Mouse (Mus musculus) limb, embryonic 12.5 days (tissue): ENCODE data around the gene Hoxb8. TPM values are rescaled to one million over a fixed set of nuclear protein-coding genes. Genes with fewer than 3 reads are reported as not detected.

Experiments used
- ATAC-seq: fragments of 200-750 bp; cut with Nextera tagmentation; 2 replicates; pipeline ENCODE4 v1.8.0; 2017; ENCODE audit warnings: low read depth, moderate TSS enrichment; ENCODE audit not compliant: insufficient number of reproducible peaks, insufficient read depth, low FRiP score, low TSS enrichment
- H3K27ac ChIP-seq: fragments of 300-500 bp; sonication (generic); 2 replicates; pipeline ENCODE4 v1.5.1; 2016; ENCODE audit warnings: mild to moderate bottlenecking, moderate library complexity
- H3K27me3 ChIP-seq: fragments of 300-500 bp; sonication (generic); 2 replicates; pipeline ENCODE4 v1.6.1; 2016; ENCODE audit warnings: mild to moderate bottlenecking, moderate library complexity
- H3K36me3 ChIP-seq: fragments of 300-500 bp; sonication (generic); 2 replicates; pipeline ENCODE4 v1.6.1; 2016; ENCODE audit warnings: mild to moderate bottlenecking, moderate library complexity
- H3K4me1 ChIP-seq: fragments of 300-500 bp; sonication (generic); replicated peaks from 2 replicates; pipeline ENCODE4 v1.6.1; 2016
- H3K4me2 ChIP-seq: fragments of 300-500 bp; sonication (generic); 2 replicates; pipeline ENCODE4 v1.6.1; 2016; ENCODE audit warnings: mild to moderate bottlenecking, moderate library complexity
- H3K4me3 ChIP-seq: fragments of 300-500 bp; sonication (generic); replicated peaks from 2 replicates; pipeline ENCODE4 v1.5.1; 2016; ENCODE audit warnings: mild to moderate bottlenecking
- H3K9ac ChIP-seq: fragments of 300-500 bp; sonication (generic); replicated peaks from 2 replicates; pipeline ENCODE4 v1.6.1; 2016; ENCODE audit warnings: mild to moderate bottlenecking, moderate library complexity
- H3K9me3 ChIP-seq: fragments of 300-500 bp; sonication (generic); 2 replicates; pipeline ENCODE4 v1.6.1; 2016; ENCODE audit warnings: mild to moderate bottlenecking, moderate library complexity
- WGBS: fragments of 180-500 bp; shearing (Covaris S2); methylation state at CpG from one replicate; pipeline ENCODE4 v1.1.7; 2016; 5-methylcytosine and 5-hydroxymethylcytosine counted together
- microRNA counts: library from miRNA; unstranded; fragments of <30 nt; microRNA quantifications from one replicate; lab custom pipeline; 2017
- microRNA-seq: library from miRNA; unstranded; fragments of <30 nt; microRNA quantifications from one replicate; pipeline ENCODE4, GENCODE M21; 2017
- polyA plus RNA-seq: library from polyadenylated mRNA; unstranded; fragments of >200 nt; fragmentation: Nextera tagmentation; extraction: Ambion mirVana; gene quantifications from 2 replicates; pipeline ENCODE4 v1.2.1, GENCODE M21; 2016

Gene Hoxb8
- polyA plus RNA-seq, 1 experiment from 2014 or later: 0.40 TPM

- 4% methylated on average over 17 of the region's 17 CpGs for WGBS
- Histone ChIP-seq H3K27me3 (peaks cover 100% of the 10 kb centered on the region), H3K36me3 (no peaks in the 10 kb centered on the region), H3K4me2 (peak overlapping the region; percentile 54), H3K4me3 (peak overlapping the region; percentile 38), H3K27ac (peak overlapping the region; percentile 69; the same call in 1 of the 2 replicates), H3K9me3 (no peaks in the 10 kb centered on the region), H3K9ac (peak overlapping the region; percentile 52; the same call in 1 of the 2 replicates), H3K4me1 (peaks cover 12% of the 10 kb centered on the region)
- no peak for ATAC-seq
These were observed 51.7 kb downstream of the Hoxb8 start for GRCm38 (mm10) chr11:96333241-96334001.

- Histone ChIP-seq H3K9ac (no peak overlapping the region), H3K27ac (peak overlapping the region; percentile 69; the same call in 1 of the 2 replicates), H3K4me3 (0 out of 2 replicates have a peak overlapping the region, but pooled peaks have one; percentile 38), H3K4me2 (peak overlapping the region; percentile 26), H3K9me3 (no peaks in the 10 kb centered on the region), H3K36me3 (no peaks in the 10 kb centered on the region), H3K27me3 (peaks cover 100% of the 10 kb centered on the region), H3K4me1 (peaks cover 12% of the 10 kb centered on the region)
- 17% methylated on average over 2 of the region's 2 CpGs for WGBS
- ATAC-seq: no peak
These were observed 52.3 kb downstream of the Hoxb8 start for GRCm38 (mm10) chr11:96334002-96334364.

MicroRNA genes within 50 kb of the gene (microRNA counts, 519-probe panel; counts per million panel counts)
- microRNA mmu-miR-10a (lab: Ali Mortazavi, UCI) (4,714 counts per million, percentile 40 among the panel's probes with 10 or more counts), microRNA mmu-miR-196a (lab: Ali Mortazavi, UCI) (7,559 counts per million, percentile 86 among the panel's probes with 10 or more counts)

Small RNA genes within 50 kb of the gene (microRNA-seq; reads per million reads assigned to microRNA genes)
- 8,302 reads per million, percentile 94 among the genes with 10 or more reads in this experiment for gene Mir10a
- 31.4 reads per million, percentile 37 among the genes with 10 or more reads in this experiment for gene Mir196a-1

Other genes with a start within 250 kb of the Hoxb8 start
- 89.8 and 103 TPM in 2 replicates for gene Snf8, start 247.0 kb upstream of the Hoxb8 start, polyA plus RNA-seq
- gene Ube2z, start 216.5 kb upstream of the Hoxb8 start, polyA plus RNA-seq: 46.0 and 50.9 TPM in 2 replicates
- 492 and 507 TPM in 2 replicates for gene Atp5g1, start 206.2 kb upstream of the Hoxb8 start, polyA plus RNA-seq
- not detected in 2 replicates for gene Calcoco2, start 169.9 kb upstream of the Hoxb8 start, polyA plus RNA-seq
- not detected in 2 replicates for gene Ttll6, start 148.1 kb upstream of the Hoxb8 start, polyA plus RNA-seq
- not detected in 2 replicates for gene Hoxb13, start 87.6 kb upstream of the Hoxb8 start, polyA plus RNA-seq
- 1.0 and 1.3 TPM in 2 replicates for gene Hoxb9, start 10.4 kb upstream of the Hoxb8 start, polyA plus RNA-seq
- gene Hoxb7, start 4.7 kb downstream of the Hoxb8 start, polyA plus RNA-seq: 1.8 and 2.1 TPM in 2 replicates
- 1.0 and 1.1 TPM in 2 replicates for gene Hoxb6, start 10.6 kb downstream of the Hoxb8 start, polyA plus RNA-seq
- gene Hoxb5, start 21.4 kb downstream of the Hoxb8 start, polyA plus RNA-seq: 0.83 and 2.1 TPM in 2 replicates
- 0.56 and 0.73 TPM in 2 replicates for gene Hoxb4, start 36.4 kb downstream of the Hoxb8 start, polyA plus RNA-seq
- gene Hoxb3, start 41.4 kb downstream of the Hoxb8 start, polyA plus RNA-seq: 0.55 and 0.68 TPM in 2 replicates
- gene Hoxb2, start 68.6 kb downstream of the Hoxb8 start, polyA plus RNA-seq: 5.1 and 6.0 TPM in 2 replicates
- not detected in 2 replicates for gene Hoxb1, start 83.8 kb downstream of the Hoxb8 start, polyA plus RNA-seq
- 0.31 and 0.37 TPM in 2 replicates for gene Skap1, start 182.7 kb downstream of the Hoxb8 start, polyA plus RNA-seq